Mouse (Mus musculus) midbrain, embryonic 16.5 days (tissue): ENCODE measurements around the gene Pcbp3. TPM values are rescaled to one million over a fixed set of nuclear protein-coding genes. Genes with fewer than 3 reads are reported as not detected.

ENCODE experiments used
- ATAC-seq: fragments of 200-750 bp; cut with Nextera tagmentation; 2 replicates; pipeline ENCODE4 v1.8.0; 2017; ENCODE audit warnings: moderate TSS enrichment
- H3K27ac ChIP-seq: fragments of 300-500 bp; sonication (generic); 2 replicates; pipeline ENCODE4 v1.5.1; 2014; ENCODE audit warnings: mild to moderate bottlenecking, low read length, mixed read lengths
- H3K27me3 ChIP-seq: fragments of 300-500 bp; sonication (generic); 2 replicates; pipeline ENCODE4 v1.6.1; 2014; ENCODE audit warnings: low read depth, low read length, mixed read lengths; ENCODE audit not compliant: control insufficient read depth, insufficient read depth
- H3K36me3 ChIP-seq: fragments of 300-500 bp; sonication (generic); 2 replicates; pipeline ENCODE4 v1.6.1; 2014; ENCODE audit warnings: mild to moderate bottlenecking, low read length, moderate library complexity, mixed read lengths; ENCODE audit not compliant: control insufficient read depth, insufficient read depth
- H3K4me1 ChIP-seq: fragments of 300-500 bp; sonication (generic); 2 replicates; pipeline ENCODE4 v1.6.1; 2014; ENCODE audit warnings: mild to moderate bottlenecking, low read length, mixed read lengths; ENCODE audit not compliant: control insufficient read depth, insufficient read depth
- H3K4me2 ChIP-seq: fragments of 300-500 bp; sonication (generic); 2 replicates; pipeline ENCODE4 v1.6.1; 2014; ENCODE audit warnings: mild to moderate bottlenecking, low read length, mixed read lengths
- H3K4me3 ChIP-seq: fragments of 300-500 bp; sonication (generic); 2 replicates; pipeline ENCODE4 v1.5.1; 2014; ENCODE audit warnings: low read depth, mild to moderate bottlenecking, low read length, moderate library complexity, mixed read lengths
- H3K9ac ChIP-seq: fragments of 300-500 bp; sonication (generic); 2 replicates; pipeline ENCODE4 v1.6.1; 2014; ENCODE audit warnings: low read depth, low read length, mixed read lengths
- H3K9me3 ChIP-seq: fragments of 300-500 bp; sonication (generic); replicated peaks from 2 replicates; pipeline ENCODE4 v1.6.1; 2014; ENCODE audit warnings: mild to moderate bottlenecking, low read length, mixed read lengths; ENCODE audit not compliant: control insufficient read depth, poor library complexity, severe bottlenecking
- WGBS: fragments of 180-500 bp; shearing (Covaris S2); extraction: QIAGEN DNeasy Blood & Tissue Kit; methylation state at CpG from one replicate; pipeline ENCODE4 v1.1.7; 2014; 5-methylcytosine and 5-hydroxymethylcytosine counted together
- polyA plus RNA-seq: library from polyadenylated mRNA; unstranded; fragments of >200 nt; fragmentation: Nextera tagmentation; extraction: Ambion mirVana; gene quantifications from 2 replicates; pipeline ENCODE4 v1.2.1, GENCODE M21; 2015

The Pcbp3 gene
- polyA plus RNA-seq, 1 experiment from 2014 or later, result 78.8 TPM

DNA sequence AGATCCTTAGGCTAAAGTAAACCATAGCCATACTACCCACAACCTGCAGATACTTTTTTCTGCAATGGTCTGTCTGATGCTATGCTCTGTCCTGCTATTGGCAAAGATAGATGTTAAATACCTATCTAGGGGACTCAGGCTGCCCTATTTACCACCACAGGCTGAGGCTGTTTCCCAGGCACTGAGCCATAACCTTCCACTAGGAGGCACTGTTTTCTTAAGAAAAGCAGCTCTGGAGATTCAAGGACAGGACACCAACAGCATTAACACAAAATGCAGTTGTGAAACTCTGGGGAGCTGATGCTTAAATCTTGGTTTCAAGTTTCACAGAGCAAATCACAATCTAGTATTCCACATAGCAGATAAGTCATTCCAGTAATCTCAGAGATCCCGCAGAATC lies 170.2 kb downstream of the Pcbp3 start:
- H3K9me3 ChIP-seq, result no peaks in the 10 kb centered on the region
- no peak overlapping the region for H3K4me3 ChIP-seq
- H3K27ac ChIP-seq, result no peak overlapping the region
- peaks cover 4% of the 10 kb centered on the region; the same call in 1 of the 2 replicates for H3K4me1 ChIP-seq
- WGBS, result 79% methylated on average over 1 of the region's 1 CpGs
- no peak overlapping the region for H3K4me2 ChIP-seq
- no peak for ATAC-seq
- no peak overlapping the region for H3K9ac ChIP-seq
- 0 out of 2 replicates have a peak, but pooled peaks cover 4% of the 10 kb centered on the region for H3K36me3 ChIP-seq
- H3K27me3 ChIP-seq, result no peaks in the 10 kb centered on the region

- Histone ChIP-seq H3K27ac (no peak overlapping the region), H3K27me3 (no peaks in the 10 kb centered on the region), H3K4me1 (peaks cover 4% of the 10 kb centered on the region; the same call in 1 of the 2 replicates), H3K4me2 (no peak overlapping the region), H3K36me3 (0 out of 2 replicates have a peak, but pooled peaks cover 4% of the 10 kb centered on the region), H3K4me3 (no peak overlapping the region), H3K9ac (no peak overlapping the region), H3K9me3 (no peaks in the 10 kb centered on the region)
- no peak for ATAC-seq
- 90% methylated on average over 4 of the region's 4 CpGs for WGBS
These were observed 171.8 kb downstream of the Pcbp3 start for GRCm38 (mm10) chr10:76789885-76790284.

- H3K4me3 ChIP-seq, result no peak overlapping the region
- H3K4me1 ChIP-seq, result peaks cover 5% of the 10 kb centered on the region; the same call in 1 of the 2 replicates
- H3K36me3 ChIP-seq, result 0 out of 2 replicates have a peak, but pooled peaks cover 4% of the 10 kb centered on the region
- no peak overlapping the region for H3K27ac ChIP-seq
- WGBS, result 84% methylated on average over 6 of the region's 6 CpGs
- H3K4me2 ChIP-seq, result no peak overlapping the region
- ATAC-seq, result no peak
- H3K27me3 ChIP-seq, result no peaks in the 10 kb centered on the region
- no peak overlapping the region for H3K9ac ChIP-seq
- no peaks in the 10 kb centered on the region for H3K9me3 ChIP-seq
These were observed 176.4 kb downstream of the Pcbp3 start for GRCm38 (mm10) chr10:76785312-76785711.

DNA sequence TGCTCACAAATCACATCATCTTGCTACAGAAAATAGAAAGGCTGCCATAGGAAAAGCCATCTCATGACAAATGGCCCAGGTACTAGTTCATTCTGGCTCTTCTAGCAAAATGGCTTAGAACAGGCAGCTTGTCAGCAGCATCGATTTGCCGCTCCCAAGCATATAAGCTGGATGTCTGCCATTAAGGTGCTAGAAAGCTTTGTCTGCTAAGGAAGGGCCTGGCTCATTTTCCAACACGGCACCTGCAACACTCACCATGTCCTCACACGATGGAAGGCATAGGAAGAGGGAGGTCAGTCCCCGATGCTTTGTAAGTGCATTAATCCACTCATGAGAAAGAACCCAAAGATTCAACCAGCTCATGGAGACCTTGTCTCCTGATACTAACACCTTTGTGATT lies 182.5 kb downstream of the Pcbp3 start:
- Histone ChIP-seq H3K27ac (peak overlapping the region; percentile 38; the same call in 1 of the 2 replicates), H3K9ac (no peak overlapping the region), H3K4me1 (peaks cover 2% of the 10 kb centered on the region; the same call in 1 of the 2 replicates), H3K36me3 (0 out of 2 replicates have a peak, but pooled peaks cover 3% of the 10 kb centered on the region), H3K4me3 (no peak overlapping the region), H3K27me3 (no peaks in the 10 kb centered on the region), H3K9me3 (no peaks in the 10 kb centered on the region), H3K4me2 (no peak overlapping the region)
- no peak for ATAC-seq
- WGBS, result 88% methylated on average over 5 of the region's 5 CpGs

DNA sequence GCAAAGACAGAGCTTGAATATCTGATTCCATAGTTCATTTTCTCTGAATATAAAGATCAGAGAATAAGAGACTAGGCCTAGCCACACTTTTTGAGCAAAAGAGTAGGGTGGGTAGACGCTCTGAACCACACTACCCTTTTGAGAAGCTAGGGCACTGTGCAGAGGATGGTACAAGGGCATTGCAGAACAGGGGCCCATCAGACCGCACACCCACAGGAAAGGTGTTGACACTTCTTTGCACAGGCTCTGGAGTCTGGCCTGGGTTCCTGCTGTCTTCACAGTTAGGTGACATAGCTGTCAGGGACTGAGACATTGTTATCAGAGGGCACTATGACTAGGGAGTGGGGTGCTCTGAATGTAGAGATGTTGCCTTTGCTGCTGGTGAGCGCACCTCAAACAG lies 190.1 kb downstream of the Pcbp3 start:
- H3K9ac ChIP-seq, result no peak overlapping the region
- 0 out of 2 replicates have a peak, but pooled peaks cover 2% of the 10 kb centered on the region for H3K36me3 ChIP-seq
- no peak for ATAC-seq
- 98% methylated on average over 3 of the region's 3 CpGs for WGBS
- H3K27me3 ChIP-seq, result no peaks in the 10 kb centered on the region
- H3K9me3 ChIP-seq, result peaks cover 2% of the 10 kb centered on the region; the same call in 1 of the 2 replicates
- no peak overlapping the region for H3K4me3 ChIP-seq
- H3K27ac ChIP-seq, result no peak overlapping the region
- no peak overlapping the region for H3K4me2 ChIP-seq
- H3K4me1 ChIP-seq, result no peaks in the 10 kb centered on the region

- Histone ChIP-seq H3K9ac (no peak overlapping the region), H3K4me3 (no peak overlapping the region), H3K4me2 (no peak overlapping the region), H3K4me1 (no peaks in the 10 kb centered on the region), H3K27me3 (no peaks in the 10 kb centered on the region), H3K36me3 (0 out of 2 replicates have a peak, but pooled peaks cover 2% of the 10 kb centered on the region), H3K27ac (no peak overlapping the region), H3K9me3 (peaks cover 2% of the 10 kb centered on the region; the same call in 1 of the 2 replicates)
- no peak for ATAC-seq
- 55% methylated on average over 5 of the region's 5 CpGs for WGBS
These were observed 190.6 kb downstream of the Pcbp3 start for GRCm38 (mm10) chr10:76771086-76771485.

GRCm38 (mm10) chr10:76769581-76769980 lies 192.1 kb downstream of the Pcbp3 start:
- H3K9ac ChIP-seq, result no peak overlapping the region
- no peak overlapping the region for H3K4me3 ChIP-seq
- no peaks in the 10 kb centered on the region for H3K27me3 ChIP-seq
- no peak for ATAC-seq
- H3K9me3 ChIP-seq, result peaks cover 2% of the 10 kb centered on the region; the same call in 1 of the 2 replicates
- H3K36me3 ChIP-seq, result 0 out of 2 replicates have a peak, but pooled peaks cover 2% of the 10 kb centered on the region
- H3K27ac ChIP-seq, result no peak overlapping the region
- WGBS, result 95% methylated on average over 6 of the region's 6 CpGs
- H3K4me1 ChIP-seq, result no peaks in the 10 kb centered on the region
- no peak overlapping the region for H3K4me2 ChIP-seq

DNA sequence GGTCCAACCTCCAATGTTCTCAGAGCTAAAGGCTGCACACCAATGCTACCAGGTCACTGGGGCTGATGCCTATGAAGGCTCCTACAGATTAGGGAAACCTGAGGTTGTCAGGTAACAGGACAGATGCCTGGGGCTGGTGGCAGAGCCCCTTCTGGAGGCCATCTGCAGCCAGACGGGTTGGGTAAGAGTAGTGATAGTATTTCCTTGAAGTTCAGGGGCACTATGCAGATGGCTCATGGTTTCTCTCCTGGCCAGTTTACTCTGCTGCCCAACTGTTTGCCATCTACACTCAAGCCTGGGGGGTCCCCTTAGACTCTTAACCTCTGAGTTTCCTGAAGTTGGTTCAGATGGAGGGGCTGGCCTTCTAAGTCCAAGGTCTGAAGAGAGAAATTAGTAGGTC lies 195.5 kb downstream of the Pcbp3 start:
- Histone ChIP-seq H3K27me3 (no peaks in the 10 kb centered on the region), H3K27ac (no peak overlapping the region), H3K4me3 (no peak overlapping the region), H3K9me3 (no peaks in the 10 kb centered on the region), H3K4me1 (no peaks in the 10 kb centered on the region), H3K9ac (no peak overlapping the region), H3K36me3 (0 out of 2 replicates have a peak, but pooled peaks cover 2% of the 10 kb centered on the region), H3K4me2 (no peak overlapping the region)
- 87% methylated on average over 1 of the region's 1 CpGs for WGBS
- ATAC-seq, result no peak

GRCm38 (mm10) chr10:76764927-76765326 lies 196.8 kb downstream of the Pcbp3 start:
- H3K4me2 ChIP-seq, result no peak overlapping the region
- no peak overlapping the region for H3K9ac ChIP-seq
- H3K4me3 ChIP-seq, result no peak overlapping the region
- no peaks in the 10 kb centered on the region for H3K27me3 ChIP-seq
- 92% methylated on average over 4 of the region's 4 CpGs for WGBS
- 0 out of 2 replicates have a peak, but pooled peaks cover 2% of the 10 kb centered on the region for H3K36me3 ChIP-seq
- no peaks in the 10 kb centered on the region for H3K4me1 ChIP-seq
- H3K9me3 ChIP-seq, result no peaks in the 10 kb centered on the region
- H3K27ac ChIP-seq, result no peak overlapping the region
- no peak for ATAC-seq
